Mouse (Mus musculus) left cerebral cortex, postnatal 25 days (tissue): ENCODE measurements around the gene Lmo1. TPM values are rescaled to one million over a fixed set of nuclear protein-coding genes. Genes with fewer than 3 reads are reported as not detected.

ENCODE experiments used
- DNase-seq, 2 experiments: peaks; one replicate each; pipeline ENCODE4 v3.0.0; 2022; ENCODE audit warnings: low spot score in 2 of 2, mixed read lengths in 1 of 2
- intact Hi-C: fragments of 180-260 bp; cut with DNase I; formaldehyde crosslinking; loops from one replicate; pipeline ENCODE4 v1.15.1; 2025
- total RNA-seq, 2 experiments: library from RNA; stranded (reverse); gene quantifications; 2 replicates each; pipeline ENCODE4 v1.2.3; 2021

The Lmo1 gene
- total RNA-seq, 2 experiments from 2014 or later = 12.0 to 19.0 TPM

DNA sequence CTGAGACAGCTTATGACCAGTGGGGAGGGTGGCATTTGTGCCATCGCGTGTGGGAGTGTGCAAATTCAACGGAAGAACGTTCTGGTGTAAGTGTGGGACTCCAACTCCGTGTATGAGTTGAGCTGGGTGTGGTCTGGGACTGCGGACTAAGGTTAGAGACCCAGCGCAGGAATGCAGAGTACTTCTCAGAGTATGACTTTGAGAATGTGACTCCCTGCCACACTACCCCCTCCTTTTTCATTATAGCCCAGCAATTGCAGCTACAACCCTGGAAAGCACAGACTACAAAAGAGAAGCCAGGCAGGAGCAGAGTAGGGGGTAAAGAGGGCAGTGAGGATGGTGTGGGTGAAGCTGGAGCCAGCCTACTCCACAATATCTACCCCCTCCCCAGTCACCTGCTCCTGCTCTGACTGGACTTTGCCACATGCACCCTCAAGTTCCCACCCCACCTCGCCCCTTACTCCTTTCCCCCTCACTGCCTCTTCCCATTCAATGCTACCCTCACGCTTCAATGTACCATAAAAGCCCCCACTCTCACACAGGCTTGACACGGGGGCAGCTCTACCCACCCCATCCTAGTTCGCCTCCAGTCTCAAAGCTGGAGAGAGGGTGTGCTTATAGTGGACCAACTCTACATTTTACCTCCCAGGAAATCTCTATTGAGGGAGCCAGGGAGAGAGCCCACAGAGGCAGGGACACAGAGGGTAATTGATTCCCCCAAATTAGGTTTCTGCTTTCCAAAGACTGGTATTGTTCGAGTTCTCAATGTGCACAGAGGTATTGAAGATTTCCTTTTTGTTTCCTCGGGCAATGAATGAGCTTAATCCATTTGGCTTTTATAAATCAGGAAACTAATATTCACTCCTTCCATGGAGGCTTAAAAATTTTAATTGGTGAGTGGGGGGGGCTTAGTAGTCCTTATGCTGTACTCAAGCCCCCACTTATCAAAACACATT lies 941 bp upstream of the Lmo1 start:
- intact Hi-C loops = no loop called here
- no peak for DNase-seq

DNA sequence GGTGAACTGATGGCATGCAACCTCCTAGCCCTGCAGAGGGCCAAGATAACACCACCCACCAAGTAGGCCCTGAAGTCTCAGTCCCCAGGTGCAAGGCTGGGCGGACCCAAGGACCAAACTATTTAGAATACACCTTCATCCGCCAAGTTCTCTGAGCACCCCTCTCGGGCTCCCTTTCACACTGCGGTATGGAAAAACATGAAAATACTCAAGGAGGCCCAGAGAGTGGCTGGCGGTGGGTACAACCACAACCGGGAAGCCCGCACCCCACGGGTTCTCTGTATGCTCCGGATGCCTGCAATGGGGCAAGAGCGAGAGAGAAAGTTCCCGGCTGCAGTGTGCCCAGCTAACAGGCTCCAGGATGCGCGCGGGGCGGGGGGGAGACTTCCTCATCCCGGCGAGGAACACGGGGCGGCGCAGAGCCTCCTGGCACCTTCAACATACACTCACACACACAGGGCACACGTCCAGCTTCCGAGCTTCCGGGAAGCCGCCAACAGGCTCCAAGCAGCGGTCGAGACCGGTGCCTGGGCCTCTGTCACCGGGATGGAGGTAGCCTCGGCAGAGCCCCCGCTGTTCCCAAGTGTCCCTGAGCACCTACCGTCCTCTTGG lies 564 bp downstream of the Lmo1 start:
- intact Hi-C loops = no loop called here
- peak; percentile 46 to 59 for DNase-seq

DNA sequence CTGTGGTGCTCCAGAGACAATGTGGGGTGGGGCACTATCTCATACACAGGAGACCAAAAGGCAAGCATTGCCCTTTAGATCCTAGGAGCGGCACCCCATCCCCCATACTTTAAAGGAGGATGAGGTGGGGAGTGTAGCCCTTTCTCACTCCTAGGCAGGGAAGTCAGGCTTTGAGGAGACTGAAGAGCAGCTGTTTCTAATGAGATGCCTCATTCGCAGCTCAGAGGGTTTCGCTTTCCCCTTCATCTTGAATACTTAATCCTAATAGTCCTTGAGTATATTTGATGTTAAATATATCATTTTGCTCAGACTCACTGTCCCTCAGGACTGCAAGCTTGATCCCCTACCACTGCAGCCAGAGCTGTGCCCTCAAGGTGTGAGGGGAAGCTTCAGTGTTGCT lies 3.1 kb downstream of the Lmo1 start:
- DNase-seq = no peak
- intact Hi-C loops = loop anchor here (2.0 kb wide), 1 partner anchor 73 kb away; no protein-coding TSS in a partner anchor

DNA sequence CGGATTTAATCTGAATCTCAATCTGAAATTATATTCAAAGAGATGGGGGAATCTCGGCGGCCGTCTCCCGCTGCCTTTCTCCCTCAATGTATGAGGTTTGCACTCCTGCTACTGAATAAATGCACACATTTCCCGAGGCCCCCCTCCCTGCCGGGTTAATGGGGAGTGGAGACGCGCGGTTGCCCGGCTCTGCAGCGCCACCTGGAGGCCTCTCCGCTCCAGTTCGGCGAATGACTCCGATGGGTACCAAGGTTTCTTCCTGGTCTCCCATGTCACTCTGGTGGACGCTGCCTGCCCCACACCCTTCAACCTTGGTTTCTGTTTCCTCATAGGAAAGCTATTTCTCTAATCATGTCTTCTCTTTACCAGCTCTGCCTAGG lies 4.6 kb downstream of the Lmo1 start:
- intact Hi-C loops = loop anchor here (1.0 to 2.0 kb wide), 2 partner anchors 31 to 72 kb away; no protein-coding TSS in a partner anchor
- peak; percentile 88 to 91 for DNase-seq

DNA sequence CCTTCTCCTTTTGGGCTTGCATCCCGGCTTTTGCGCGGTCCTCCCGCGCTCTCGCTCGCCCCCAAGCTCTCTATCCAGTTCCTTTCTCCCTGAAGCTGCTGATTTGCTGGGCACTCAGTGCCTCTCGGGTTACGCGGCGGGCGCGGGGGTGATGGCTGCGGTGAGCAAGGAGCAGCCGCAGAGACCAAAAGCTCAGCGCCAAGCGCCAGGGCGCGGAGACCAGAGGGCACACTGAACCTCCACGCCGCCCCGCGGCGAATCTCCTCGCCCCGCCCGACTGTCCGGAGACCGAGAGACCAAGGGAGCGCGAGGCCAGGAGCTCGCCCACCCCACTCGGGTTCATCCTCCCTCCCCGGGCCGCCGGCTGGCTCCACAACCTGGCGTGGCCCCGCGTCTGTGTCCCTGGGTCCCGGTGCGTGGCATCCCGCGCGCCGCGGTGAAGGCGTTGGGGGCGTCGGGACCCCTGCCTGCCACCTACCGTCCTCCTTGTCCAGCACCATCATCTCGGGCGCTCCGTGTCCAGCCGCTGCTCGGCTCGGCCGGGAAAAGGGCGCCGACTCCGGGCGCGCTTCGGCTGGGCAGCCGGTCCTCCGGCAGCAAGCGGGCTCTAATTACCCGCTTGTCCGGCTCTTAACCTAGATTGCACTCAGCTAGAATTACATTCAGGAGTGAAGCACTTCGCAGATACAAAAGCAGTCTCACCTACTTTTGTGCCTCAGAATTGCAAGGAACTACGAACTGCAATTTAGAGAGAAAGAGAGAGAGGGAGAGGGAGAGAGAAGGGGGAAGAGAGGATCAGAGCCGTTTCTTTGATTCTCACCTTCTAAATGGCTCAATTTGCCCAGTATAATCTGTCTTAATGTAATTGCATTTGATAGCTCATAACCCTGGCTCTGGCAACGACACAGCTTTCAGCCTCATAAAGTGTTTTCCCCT lies 5.2 kb downstream of the Lmo1 start:
- intact Hi-C loops = loop anchor here (1.0 to 2.0 kb wide), 2 partner anchors 30 to 71 kb away; no protein-coding TSS in a partner anchor
- DNase-seq = peak; percentile 26 to 39

DNA sequence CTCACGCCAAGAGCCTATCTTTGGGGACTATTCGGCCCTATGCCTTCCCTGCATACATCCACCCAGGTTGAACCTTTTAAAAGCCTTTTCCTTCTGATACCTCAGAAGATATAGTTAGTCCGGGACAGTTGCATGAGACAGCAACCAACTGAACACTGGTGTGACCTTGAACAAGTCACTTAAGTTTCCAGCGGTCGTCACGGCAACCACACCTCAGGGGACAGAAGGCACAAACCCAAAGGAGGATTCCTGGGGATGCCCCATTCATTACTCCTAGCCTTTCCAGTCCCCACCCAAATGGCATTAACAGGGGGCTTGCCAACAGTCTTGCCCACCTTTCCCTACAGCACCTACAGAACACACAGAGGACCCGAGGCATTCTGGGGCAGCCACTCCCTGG lies 6.3 kb downstream of the Lmo1 start:
- DNase-seq = no peak
- intact Hi-C loops = no loop called here

DNA sequence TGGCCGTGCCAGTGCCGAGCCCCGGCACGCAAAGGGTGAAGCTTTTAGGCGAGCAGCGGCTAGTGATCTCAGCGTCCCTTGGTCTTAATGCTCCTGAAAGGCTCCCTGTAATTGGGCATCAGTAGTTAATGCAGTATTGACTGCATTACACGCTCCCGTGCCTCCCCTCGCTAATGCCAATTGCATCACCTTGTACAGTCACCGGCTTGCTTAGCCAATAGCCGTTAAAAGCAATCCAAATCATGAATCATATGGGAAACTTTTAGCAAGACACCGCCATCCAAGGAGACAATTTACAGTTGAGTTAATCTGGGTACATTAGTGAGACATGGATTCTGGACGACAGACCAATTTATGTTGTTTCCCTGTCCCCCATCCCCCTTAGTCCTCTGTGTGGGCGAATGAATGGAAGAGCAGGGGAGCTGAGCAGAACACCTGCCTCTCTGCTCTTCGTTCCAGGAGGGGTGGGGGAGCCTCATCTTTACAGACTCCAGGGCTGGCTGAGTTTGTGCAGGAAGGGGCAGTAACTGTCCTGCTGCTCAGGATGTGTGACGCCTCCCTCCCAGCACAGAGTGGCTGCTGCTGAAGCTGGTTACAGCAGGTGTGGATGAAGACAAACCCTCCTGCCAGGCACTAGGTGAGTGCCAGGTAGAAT lies 8.9 kb downstream of the Lmo1 start:
- intact Hi-C loops = no loop called here
- DNase-seq = peak in 1 of 2 experiments; percentile 8

DNA sequence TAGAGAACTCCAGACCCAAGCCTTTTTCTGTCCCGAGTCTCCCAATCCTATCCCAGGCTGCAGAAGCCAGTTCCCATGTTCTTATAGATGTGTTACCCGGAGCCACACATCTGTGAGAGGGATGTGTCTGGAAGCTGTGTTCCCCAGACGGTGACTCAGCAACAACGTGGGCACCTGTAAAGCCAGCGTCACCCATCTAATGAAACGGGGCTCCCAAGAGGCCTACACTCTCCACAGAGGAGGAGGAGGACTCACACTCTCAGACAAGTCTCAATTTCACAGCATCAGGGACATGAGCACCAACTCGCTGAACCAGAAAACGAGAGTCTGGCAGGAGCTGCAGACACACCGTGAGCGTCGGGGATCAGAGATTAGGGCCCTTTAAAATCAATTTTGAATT lies 20.7 kb downstream of the Lmo1 start:
- intact Hi-C loops = no loop called here
- peak in 1 of 2 experiments; percentile 6 for DNase-seq

DNA sequence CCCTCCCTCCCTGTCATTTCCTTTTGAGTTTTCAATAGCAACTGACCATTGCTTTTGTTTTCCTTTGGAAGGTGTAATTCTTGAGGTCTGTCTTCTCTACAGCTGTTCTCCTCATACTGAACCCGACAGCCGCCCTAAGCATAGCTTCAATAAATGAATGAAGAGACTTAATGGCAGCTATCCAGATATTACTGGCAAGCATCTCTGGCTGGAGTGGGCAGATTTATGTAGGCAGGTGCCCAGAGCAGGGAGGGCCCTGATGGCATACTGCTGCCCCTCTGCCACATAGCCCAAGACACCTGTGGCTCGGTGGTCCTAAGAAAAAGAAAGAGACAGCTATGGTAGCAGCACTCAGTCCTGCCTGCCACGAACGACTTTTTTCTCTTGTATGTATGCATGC lies 21.5 kb downstream of the Lmo1 start:
- no peak for DNase-seq
- intact Hi-C loops = no loop called here

DNA sequence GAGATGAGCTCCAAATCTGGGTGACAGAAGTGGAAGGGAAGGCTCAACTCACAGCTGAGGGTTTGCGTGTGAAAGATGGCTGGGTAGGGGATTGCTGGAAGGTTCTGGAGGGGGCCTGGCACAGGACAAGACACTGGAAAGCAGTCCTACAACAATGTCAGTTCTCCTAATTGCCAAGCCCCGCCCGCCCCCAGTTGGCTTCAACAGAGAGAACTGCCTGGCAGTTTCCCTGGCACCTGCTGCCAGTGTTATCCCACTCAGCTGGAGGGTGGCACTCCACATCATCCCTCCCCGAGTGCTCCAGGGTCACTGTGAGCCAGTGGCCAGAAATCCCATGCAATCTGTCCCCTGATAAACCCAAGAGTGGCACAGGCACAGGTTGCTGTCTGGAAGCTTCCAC lies 23.9 kb downstream of the Lmo1 start:
- peak in 1 of 2 experiments; percentile 8 for DNase-seq
- intact Hi-C loops = no loop called here

DNA sequence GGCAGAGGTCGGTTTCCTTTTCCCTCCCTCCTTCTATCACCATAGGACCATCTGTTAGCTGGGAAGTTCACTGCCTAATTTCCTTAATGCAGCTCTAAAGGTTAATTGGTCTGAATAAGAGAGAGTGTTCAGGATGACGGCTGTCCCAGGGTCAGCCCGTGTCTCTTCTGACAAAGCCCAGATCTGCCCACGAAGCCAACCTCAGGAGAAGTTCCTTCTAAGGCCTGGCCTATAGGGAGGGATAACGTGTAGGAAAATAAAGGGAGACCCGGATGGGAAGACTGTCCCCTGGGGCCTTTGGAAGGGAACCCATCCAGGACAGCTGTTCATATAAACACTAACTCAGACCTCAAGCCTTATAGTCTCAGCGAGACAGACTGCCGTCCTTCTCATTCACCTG lies 29.8 kb downstream of the Lmo1 start:
- intact Hi-C loops = no loop called here

DNA sequence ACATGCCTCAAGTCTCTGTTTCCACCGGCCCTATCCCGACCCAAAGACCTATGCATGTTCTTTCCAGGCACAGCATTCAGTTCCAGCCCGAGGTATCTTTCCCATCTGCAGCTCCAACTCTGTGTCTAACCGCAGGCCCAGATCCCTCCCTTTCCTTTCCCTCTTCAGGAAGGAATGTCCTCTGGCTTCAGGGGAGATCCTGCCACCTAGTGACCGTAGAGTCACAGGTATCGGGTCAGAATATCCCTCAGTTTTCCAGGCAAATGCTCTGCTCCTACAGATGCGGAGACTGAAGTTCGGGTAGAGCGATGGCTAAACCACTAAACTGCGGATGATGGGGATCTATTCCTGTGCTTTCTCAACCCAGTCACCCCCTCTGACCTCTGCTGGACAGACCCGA lies 30.3 kb downstream of the Lmo1 start:
- DNase-seq = no peak
- intact Hi-C loops = no loop called here

More for the DNA sequence above, 29.8 kb downstream of the Lmo1 start:
- no peak for DNase-seq

DNA sequence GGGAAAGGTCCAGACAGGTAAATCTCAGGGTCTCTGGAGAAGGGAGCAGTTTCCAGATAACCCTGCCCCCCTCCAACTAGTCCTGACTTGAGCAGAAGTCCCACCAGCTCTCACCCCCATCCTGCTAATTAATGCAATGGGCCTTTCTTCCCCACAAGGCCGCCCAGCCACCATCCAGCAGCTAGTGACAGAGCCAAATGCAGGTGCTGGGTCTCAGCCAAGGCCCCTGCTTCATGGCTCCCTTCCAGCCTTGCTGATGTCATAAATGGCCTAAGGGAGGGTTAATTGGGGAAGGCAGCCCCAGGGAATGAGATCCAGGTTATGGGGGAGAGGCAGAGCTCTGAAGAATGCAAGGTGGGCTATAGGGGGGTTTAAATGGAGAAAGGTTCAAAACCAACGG lies 32.4 kb downstream of the Lmo1 start:
- DNase-seq = no peak
- intact Hi-C loops = no loop called here

DNA sequence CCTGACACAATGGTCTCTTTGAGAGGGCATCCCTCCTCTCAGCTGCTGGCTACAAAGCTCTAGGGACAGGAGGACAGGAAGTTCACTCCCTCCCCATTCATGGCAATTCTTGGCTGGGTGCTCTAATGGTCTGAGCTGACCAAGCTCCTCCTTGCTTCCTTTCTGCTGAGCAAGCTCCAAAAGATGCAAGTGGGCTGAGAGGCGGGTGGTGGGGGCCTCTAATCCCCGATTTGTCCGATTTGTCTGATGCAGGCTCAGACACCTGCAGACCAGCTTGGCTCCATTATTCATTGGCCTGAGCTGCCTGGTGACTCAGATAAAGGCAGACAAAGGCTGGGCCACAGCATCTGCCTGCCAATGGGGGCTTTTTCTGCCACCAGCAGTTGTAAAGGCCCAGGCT lies 33.3 kb downstream of the Lmo1 start:
- DNase-seq = no peak
- intact Hi-C loops = no loop called here

DNA sequence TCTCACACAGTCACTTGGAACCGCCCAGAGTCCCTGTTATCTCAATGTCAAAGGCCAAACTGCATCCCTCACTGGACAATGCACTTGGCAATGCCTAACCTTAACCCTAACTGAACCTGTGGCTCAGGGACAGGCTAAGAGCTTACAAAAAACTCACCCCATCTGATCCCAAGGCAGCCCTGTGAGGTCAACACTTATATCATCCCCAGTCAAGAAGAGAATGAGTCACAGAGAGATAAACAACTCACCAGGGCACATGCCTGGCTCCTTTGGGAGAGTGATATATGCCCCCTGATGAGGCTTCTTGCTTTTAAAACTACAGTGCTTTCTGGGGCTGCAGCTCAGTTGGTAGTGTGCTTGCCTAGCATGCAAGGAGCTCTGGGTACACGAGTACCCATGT lies 34.0 kb downstream of the Lmo1 start:
- no peak for DNase-seq
- intact Hi-C loops = no loop called here

DNA sequence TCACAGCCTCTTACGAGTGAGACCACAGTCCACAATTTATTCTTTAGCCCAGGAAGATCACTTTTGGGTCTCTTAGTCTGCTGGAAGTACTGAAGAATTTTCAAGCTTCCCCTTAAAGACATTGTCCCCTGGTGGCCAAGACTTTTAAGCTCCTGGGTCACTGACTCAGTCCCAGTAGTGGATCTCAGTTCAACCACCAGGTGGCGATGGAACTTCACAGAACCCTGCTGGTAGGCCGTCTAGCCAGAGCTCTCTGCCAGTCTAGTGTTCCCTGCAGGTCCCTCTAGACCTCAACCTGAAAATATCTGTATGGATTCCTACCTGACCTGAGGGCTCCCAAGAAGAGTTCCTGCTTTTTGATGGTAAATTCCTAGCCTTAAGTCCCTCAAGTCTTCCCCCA lies 35.6 kb downstream of the Lmo1 start:
- intact Hi-C loops = loop anchor here (1.0 to 2.0 kb wide), 6 partner anchors 31 to 289 kb away; no protein-coding TSS in a partner anchor
- peak; percentile 86 to 92 for DNase-seq

DNA sequence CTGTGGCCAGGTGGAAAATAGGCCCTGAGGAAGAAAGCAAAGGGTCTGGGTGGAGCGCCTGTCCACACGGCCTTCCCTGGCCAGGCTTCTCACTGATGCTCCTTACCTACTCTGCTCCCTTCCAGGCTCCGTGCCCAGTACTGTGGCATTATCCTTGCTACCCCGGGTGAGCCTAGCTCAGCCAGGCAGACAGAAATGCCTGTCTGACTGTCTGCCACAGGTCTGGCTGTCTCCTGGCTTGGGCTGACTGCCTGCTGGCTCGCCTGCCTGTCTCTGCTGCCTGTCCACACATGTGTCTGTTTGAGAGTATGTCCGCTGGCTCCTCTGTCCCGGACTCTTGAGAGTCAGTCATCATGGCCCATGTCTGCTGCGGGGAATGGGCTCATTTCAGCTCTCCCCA lies 37.6 kb downstream of the Lmo1 start:
- intact Hi-C loops = no loop called here

DNA sequence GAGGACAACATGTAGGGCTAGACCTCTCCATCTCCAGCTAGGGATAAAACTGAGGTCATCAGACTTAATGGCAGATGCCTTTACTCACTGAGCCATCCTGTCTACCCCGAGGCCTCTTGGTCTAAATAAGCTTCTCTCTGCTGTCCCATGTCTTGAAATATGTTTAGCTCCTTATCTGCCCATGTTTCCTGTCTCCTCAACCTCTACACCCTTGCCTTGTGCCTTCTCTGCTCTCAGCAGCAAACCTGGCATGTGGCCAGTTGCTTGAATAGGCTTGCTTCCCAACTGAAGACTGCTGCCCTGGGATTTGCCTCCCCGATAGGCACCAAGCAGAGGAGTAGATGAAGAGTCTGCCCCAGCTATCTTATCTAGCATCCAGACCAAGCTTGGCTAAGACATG lies 43.4 kb downstream of the Lmo1 start:
- no peak for DNase-seq
- intact Hi-C loops = no loop called here

More for the DNA sequence above, 37.6 kb downstream of the Lmo1 start:
- no peak for DNase-seq

DNA sequence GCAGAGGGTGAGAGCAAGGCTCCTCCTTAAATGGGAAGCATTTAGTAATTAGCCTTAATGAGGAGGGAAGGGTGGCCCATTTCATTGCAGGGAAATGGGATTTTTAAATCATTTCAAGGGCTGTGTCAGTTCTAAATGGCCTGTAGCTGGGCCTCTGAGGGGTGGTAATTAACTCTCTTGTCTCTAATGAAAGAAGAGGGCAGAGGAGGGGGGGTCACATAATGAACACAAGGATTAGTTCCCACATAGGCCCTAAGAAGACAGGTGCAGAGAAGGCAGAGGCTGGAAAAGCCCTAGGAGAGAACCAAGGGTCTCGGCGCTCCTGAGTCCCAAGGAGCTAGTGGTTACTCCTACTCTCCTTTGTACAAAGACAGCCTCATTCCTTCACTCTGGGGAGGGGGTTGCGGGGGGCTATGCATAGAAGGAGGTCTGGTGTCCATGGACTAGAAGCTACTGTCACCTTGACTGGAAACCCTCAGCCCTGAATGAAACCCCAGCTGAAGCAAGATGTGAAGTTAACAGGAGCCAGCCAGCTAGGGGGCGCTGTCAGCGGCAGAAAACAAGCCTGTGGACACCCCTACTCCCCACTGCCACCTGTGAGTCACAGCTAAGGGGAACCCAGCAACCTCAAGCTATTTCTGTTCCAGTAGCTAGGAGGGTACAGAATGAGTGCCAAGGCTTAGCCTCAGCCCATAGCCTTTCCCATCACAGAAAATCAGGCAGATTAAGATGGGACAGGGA lies 44.9 kb downstream of the Lmo1 start:
- no peak for DNase-seq
- intact Hi-C loops = no loop called here
